Comparison of ENCODE assay signal across 8 mouse cellular contexts in genomic region chr4:137043799-137044198, GRCm38 (mm10). TPM values are rescaled to one million over a fixed set of nuclear protein-coding genes. Genes with fewer than 3 reads are reported as not detected.
DNase-seq lines count a peak whose midpoint lies in the region; ATAC-seq and TF ChIP-seq lines count a peak whose summit lies in the region.

No protein-coding gene starts in this region.

- DNase-seq in forebrain, embryonic 10.5 days (ENCODE audit: extremely low spot score, low spot score), result no peak
- DNase-seq in ovary, postnatal 14 days (ENCODE audit: low spot score), result peak; percentile 18
- DNase-seq in ovary, postnatal 10 days (ENCODE audit: low spot score), result no peak
- DNase-seq in kidney, postnatal 0 days (ENCODE audit: low spot score), result peak; percentile 64
- DNase-seq in right cerebral cortex, postnatal 10 days (ENCODE audit: low spot score in 2 of 2), result peak; percentile 54 to 58
- DNase-seq in urinary bladder, postnatal 36 days (ENCODE audit: low spot score in 2 of 2), result no peak

- 53% methylated on average over 11 of the region's 11 CpGs for WGBS in forebrain, embryonic 13.5 days
- WGBS in forebrain, embryonic 10.5 days, result 59% methylated on average over 11 of the region's 11 CpGs
- 33% methylated on average over 11 of the region's 11 CpGs for WGBS in kidney, postnatal 0 days

- no peak for TF ChIP-seq CTCF in kidney, postnatal 0 days (IDR thresholded peaks at IDR 0.05; ENCODE audit: low read depth)

- H3K4me3 ChIP-seq in forebrain, embryonic 13.5 days, result no peak overlapping the region
- H3K4me3 ChIP-seq in forebrain, embryonic 10.5 days, result no peak overlapping the region
- no peak overlapping the region for H3K4me3 ChIP-seq in kidney, postnatal 0 days (replicated peaks; ENCODE audit: low read depth, low read length)

- peak overlapping the region; percentile 0; the same call in 1 of the 2 replicates for H3K4me2 ChIP-seq in forebrain, embryonic 13.5 days
- peak overlapping the region; percentile 6; the same call in 1 of the 2 replicates for H3K4me2 ChIP-seq in kidney, postnatal 0 days (ENCODE audit: low read length)

- no peaks in the 10 kb centered on the region for H3K27me3 ChIP-seq in forebrain, embryonic 13.5 days
- H3K27me3 ChIP-seq in forebrain, embryonic 10.5 days (ENCODE audit: poor library complexity, severe bottlenecking), result peaks cover 14% of the 10 kb centered on the region; the same call in 1 of the 2 replicates
- H3K27me3 ChIP-seq in kidney, postnatal 0 days (ENCODE audit: insufficient read depth, low read length), result no peaks in the 10 kb centered on the region

- H3K27ac ChIP-seq in forebrain, embryonic 13.5 days, result no peak overlapping the region
- no peak overlapping the region for H3K27ac ChIP-seq in forebrain, embryonic 10.5 days
- peak overlapping the region; percentile 55 for H3K27ac ChIP-seq in kidney, postnatal 0 days

- H3K9ac ChIP-seq in forebrain, embryonic 13.5 days, result no peak overlapping the region
- no peak overlapping the region for H3K9ac ChIP-seq in kidney, postnatal 0 days (ENCODE audit: low read depth, low read length)

- no peaks in the 10 kb centered on the region for H3K9me3 ChIP-seq in forebrain, embryonic 13.5 days (replicated peaks)
- no peaks in the 10 kb centered on the region for H3K9me3 ChIP-seq in forebrain, embryonic 10.5 days
- no peaks in the 10 kb centered on the region for H3K9me3 ChIP-seq in kidney, postnatal 0 days (replicated peaks; ENCODE audit: low read length)

- peaks cover 32% of the 10 kb centered on the region for H3K4me1 ChIP-seq in forebrain, embryonic 13.5 days
- H3K4me1 ChIP-seq in forebrain, embryonic 10.5 days, result peaks cover 55% of the 10 kb centered on the region
- peaks cover 8% of the 10 kb centered on the region for H3K4me1 ChIP-seq in kidney, postnatal 0 days (replicated peaks; ENCODE audit: insufficient read depth, low read length)

- no peaks in the 10 kb centered on the region for H3K36me3 ChIP-seq in forebrain, embryonic 13.5 days (ENCODE audit: poor library complexity, severe bottlenecking)
- no peaks in the 10 kb centered on the region for H3K36me3 ChIP-seq in forebrain, embryonic 10.5 days (replicated peaks)
- H3K36me3 ChIP-seq in kidney, postnatal 0 days (ENCODE audit: insufficient read depth, low read length), result no peaks in the 10 kb centered on the region

- ATAC-seq in forebrain, embryonic 13.5 days, result no peak
- no peak for ATAC-seq in kidney, postnatal 0 days (replicated peaks; ENCODE audit: low FRiP score, low read depth)
- ATAC-seq in megakaryocyte progenitor cell, adult 5-6 weeks (replicated peaks; ENCODE audit: poor library complexity), result no peak

RNA-seq across cellular contexts. Expression of gene Zbtb40, which starts 4.8 kb away (rescaled TPM):
- polyA plus RNA-seq in forebrain, embryonic 13.5 days (2015; fragmentation: Nextera tagmentation; extraction: Ambion mirVana), result 4.8 and 5.0 TPM in 2 replicates
- 5.5 and 6.2 TPM in 2 replicates for polyA plus RNA-seq in forebrain, embryonic 10.5 days (2016; fragmentation: Nextera tagmentation; extraction: Ambion mirVana)
- 1.8 and 2.0 TPM in 2 replicates for polyA plus RNA-seq in kidney, postnatal 0 days (2015; fragmentation: Nextera tagmentation; extraction: Ambion mirVana)
- total RNA-seq in megakaryocyte progenitor cell, adult 5-6 weeks (2015), result 4.8 and 5.1 TPM in 2 replicates
- total RNA-seq in megakaryocyte progenitor cell, adult 5-6 weeks (2017), result 5.0 and 7.1 TPM in 2 replicates

Comparison
In these comparisons a context has a peak if more than half of its experiments do, and no peak if none do; other contexts are left out.
1. DNase-seq: peak in ovary, postnatal 14 days (single experiment), kidney, postnatal 0 days (single experiment) and right cerebral cortex, postnatal 10 days (2 of 2); none in forebrain, embryonic 10.5 days (single experiment), ovary, postnatal 10 days (single experiment) and urinary bladder, postnatal 36 days (0 of 2).